Mouse (Mus musculus) ES-Bruce4 (cell line): ENCODE measurements around the gene Nsun7.

Experiments
- CTCF ChIP-seq: IDR thresholded peaks from one replicate; pipeline ENCODE4 v1.8.1; 2011; ENCODE audit warnings: low read depth, low read length
- POLR2A ChIP-seq: IDR thresholded peaks from one replicate; pipeline ENCODE4 v1.8.1; 2011; ENCODE audit warnings: low read length; ENCODE audit not compliant: insufficient read depth

DNA sequence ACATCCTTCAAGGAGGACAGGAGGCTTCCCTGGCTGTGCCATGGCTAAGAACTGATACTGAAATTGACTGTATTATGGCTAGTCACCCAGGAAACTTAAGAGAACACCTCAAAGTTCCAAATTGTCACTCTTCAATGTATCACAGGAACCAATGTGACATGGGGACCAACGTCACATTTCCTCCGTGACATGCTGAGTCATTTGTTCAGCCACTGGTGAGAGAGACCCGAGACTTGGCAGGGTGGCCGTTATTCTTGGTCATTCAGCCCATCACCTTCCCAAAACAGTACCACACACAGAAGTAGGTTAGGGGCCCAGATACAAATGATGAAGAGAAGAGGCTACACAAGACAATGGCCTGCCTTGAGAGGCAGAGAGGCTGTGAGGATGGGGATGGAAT lies 63.4 kb downstream of the Nsun7 start:
- TF ChIP-seq CTCF (no peak), POLR2A (no peak)
